Mouse (Mus musculus) T-helper 1 cell (primary cell): ENCODE measurements at regions not wholly inside any gene's neighbourhood (a gene's known extent, or its start where the extent isn't known, plus 50 kb on each side); places are given as distances from the start of the nearest gene placed in this dataset.

Experiments
- in situ Hi-C: fragments of 300-600 bp; cut with MboI, MseI; formaldehyde crosslinking; loops from one replicate; pipeline ENCODE4 v1.15.1; 2025; ENCODE audit warnings: high pct_unique_total_duplicates

DNA sequence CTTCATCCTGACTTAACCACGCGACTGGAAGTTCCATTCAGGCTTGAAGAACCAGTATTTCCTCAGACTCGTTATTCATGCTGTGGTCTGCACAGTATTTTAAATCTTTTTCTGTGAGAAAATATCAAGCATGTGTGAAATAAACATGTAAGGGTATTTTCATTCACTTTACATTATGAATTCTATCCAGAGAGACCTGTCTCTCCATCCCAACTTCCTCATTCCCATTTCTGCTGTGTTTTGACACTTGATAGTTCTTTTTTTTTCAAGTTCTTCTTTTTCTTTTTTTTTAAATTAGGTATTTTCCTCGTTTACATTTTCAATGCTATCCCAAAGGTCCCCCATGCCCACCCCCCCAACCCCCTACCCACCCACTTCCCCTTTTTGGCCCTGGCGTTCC is 919.4 kb downstream of the Tbl1xr1 start:
- in situ Hi-C loops, result no loop called here

- in situ Hi-C loops, result no loop called here
These were observed 924.6 kb downstream of the Tbl1xr1 start for GRCm38 (mm10) chr3:23001071-23001470.

DNA sequence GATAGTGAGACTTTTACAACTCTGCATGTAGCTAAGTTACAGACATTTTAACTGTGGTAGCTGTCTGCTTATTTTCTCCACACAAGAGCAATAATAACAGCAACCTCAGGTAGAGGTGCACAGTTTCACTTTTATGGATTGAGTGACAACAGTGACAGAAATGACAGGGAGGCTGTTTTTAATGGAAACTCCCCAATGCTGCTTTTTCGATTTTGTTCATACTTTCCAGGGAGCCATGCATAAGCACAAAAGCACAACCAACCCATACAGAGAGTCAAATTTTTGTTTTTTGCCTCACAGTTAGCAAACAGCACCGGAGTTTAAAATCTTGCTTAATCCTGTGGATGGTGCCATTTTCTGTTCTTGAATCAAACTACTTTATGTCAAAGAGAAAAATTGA is 955.6 kb downstream of the Tbl1xr1 start:
- in situ Hi-C loops, result no loop called here

DNA sequence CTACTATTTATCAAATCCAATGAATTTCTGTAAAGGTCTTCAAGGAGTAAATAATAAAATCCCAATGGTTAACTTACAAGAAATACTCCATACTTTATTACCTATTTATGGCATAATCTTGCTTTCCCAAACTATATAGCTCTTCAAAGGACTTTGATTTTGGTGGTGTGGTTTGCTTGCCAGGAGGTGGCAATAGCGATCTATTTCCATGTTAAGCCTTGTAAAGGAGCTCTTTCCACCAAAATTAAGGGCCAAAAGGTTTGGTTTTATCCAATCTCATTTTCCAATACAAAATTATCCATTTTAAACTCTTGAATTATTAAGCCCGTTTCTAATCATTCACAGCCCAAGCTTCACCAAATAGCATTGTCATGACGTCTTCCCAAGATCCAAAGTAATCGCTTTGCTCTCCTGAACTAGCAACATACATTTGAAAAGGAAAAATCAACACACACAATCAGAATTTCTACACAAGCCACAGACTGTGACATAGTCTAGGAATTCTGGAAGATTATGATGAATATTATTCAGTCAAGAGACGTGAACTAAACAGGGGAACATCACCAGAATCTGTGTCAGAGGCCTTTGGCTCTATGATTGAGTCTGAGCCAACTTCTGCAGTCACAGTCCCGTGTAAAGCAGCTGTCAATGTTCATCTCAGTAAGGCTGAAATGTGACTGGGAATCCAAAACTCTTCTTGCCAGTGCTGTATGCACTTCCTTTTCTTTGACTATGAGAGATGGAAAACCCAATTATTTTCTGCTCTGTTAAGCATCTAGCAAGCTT is 986.9 kb downstream of the Tbl1xr1 start:
- in situ Hi-C loops, result no loop called here

DNA sequence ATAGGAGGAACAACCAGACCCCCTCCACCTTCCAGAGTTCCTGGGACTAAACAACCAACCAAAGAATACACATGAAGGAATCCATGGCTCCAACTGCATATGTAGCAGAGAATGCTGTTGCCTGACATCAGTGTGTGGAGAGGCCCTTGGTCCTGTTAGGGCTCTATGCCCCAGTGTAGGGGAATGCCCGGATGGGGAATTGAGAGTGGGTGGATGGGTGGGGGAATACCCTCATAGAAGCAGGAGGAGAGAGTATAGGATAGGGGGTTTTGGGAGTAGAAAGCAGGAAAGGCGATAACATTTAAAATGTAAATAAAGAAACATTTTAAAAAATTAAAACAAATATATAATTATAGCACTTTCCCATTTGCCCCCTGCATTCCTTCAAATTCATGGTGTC is 995.0 kb downstream of the Tbl1xr1 start:
- in situ Hi-C loops, result no loop called here
